Mouse (Mus musculus): ENCODE results near the gene Llph.
"Not testable (repeated sequence)": the region's sequence is repeated elsewhere in the genome, so short reads cannot be mapped to it uniquely, and the experiment has no call there.

The Llph gene

DNA sequence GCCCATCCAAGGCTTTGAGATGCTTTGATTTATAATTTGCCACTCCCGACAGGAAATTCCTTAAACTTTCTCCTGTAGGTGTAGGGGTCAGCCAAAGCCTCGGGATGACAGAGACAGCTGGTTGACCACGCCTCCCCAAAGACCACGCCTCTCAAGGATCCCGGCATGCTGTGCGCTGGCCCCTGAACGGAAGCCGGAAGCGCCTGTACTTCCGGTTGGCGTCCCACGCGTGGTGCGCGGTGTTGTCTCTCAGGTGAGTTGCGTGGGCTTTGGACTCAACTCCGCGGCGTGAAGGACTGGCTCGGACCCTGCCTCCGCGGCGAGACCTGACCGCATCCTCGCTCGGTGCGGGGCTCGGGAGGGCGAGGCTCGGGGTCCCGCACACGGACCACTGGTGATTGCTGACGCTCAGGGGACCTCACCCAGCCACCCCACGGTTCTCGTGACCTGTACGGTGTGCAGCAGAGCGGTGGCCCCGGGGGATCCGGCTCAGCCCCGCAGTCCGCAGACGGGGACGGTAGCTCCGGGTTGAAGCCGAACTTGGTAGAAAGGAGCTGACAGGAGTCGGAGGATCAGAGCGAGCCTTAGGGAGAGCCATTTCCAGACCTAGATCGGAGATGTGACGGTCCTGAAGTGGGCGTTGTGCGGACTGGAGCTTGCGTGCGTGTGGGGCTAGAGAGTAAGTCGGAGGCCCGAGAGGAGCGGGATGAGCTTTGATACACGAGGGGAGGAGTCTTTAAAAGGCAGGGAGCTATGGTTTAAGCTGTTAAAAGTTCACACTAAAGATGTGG is at the start of gene Llph:
Llph (plus strand) TSS at position 200 of the 791 bp plus-strand sequence.
- DNase-seq, result peak; percentile 84

DNA sequence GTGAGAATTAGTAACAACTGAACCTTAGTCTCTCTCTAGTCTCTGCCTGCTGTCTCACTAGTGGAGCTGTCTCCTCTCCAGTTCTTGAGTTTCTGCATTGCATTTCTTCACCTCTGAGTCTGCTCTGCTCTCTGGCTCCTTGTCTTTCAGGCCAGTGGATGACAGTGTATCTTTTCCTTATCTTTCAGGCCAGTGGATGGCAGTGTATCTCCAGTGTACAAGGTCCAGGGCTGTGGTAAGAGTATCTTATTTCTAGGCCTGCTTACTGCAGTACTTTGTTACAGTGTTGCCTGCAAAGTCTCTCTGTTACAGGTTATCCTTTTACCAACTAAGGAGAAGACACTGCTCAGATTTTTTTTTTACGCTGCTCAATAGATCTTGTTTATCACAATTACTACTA is 44.0 kb upstream of the Llph start:
- DNase-seq, result no peak

DNA sequence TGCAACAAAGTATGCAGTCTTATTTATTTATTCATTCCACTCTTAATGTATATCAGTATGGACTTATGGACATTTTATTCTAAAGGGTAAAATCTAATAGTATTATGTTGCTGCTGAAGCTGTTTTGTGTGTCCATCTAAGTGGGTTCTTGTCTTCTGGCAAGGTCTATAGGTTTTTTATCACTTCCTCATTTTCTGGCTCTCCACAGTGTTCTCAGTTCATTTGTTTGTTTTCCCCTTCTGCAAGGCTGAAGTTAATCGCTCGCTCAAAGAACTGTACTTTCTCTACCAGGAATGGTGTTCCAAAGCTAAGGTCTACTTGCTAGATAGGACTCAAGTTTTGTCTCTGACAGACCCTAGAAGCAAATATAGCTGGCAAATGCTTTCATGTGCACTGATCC is 43.5 kb upstream of the Llph start:
- DNase-seq, result no peak

- no peak for DNase-seq
Observed at GRCm38 (mm10) chr10:120188513-120188912, 38.4 kb upstream of the Llph start.

GRCm38 (mm10) chr10:120189276-120189675 is 37.6 kb upstream of the Llph start:
- no peak for DNase-seq

- DNase-seq, result no peak
Observed at GRCm38 (mm10) chr10:120189782-120190181, 37.1 kb upstream of the Llph start.

DNA sequence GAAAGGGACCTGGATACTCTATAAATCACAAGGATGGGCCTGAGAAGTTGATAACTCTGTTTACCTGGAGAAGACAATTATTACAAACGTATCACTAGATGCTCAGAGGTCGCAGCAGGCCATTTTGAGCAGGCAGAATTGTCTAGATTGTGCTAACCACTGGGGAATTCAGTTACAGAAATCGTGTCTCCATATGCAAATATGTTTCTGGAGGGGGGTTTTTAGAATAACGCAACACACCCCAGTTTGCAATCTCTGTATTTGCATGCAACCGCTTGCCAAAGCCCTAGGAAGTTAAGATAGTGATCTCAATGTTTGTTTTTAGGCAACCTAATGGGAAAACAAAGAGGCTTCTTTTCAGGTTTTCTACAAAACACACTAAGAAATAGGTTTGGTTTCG is 35.7 kb upstream of the Llph start:
- no peak for DNase-seq

DNA sequence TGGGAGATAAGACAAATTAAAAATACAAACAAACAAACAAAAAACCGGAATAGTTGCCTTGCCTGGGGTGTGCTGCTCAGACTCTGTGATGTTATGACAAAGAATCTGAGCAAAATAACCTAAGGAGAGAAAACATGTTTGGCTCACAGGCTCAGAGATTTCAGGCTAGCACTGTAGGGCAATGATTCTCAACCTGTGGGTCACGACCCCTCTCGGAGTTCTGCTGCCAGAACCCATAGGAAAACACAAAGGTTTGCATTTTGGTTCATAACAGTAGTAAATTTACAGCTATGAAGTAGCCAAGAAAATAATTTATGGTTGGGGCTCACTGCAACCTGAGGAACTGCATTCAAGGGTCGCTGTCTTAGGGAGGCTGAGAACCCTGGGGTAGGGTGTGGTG is 34.6 kb upstream of the Llph start:
- no peak for DNase-seq

GRCm38 (mm10) chr10:120193255-120193654 is 33.6 kb upstream of the Llph start:
- no peak for DNase-seq

- no peak for DNase-seq
Observed at GRCm38 (mm10) chr10:120197061-120197835, 29.6 kb upstream of the Llph start.

GRCm38 (mm10) chr10:120201131-120201921 is 25.5 kb upstream of the Llph start, which contains the start of gene Tmbim4:
Gene Tmbim4 (plus strand): TSS chr10:120201590.
- DNase-seq, result no peak

- DNase-seq, result peak; percentile 31
Observed at GRCm38 (mm10) chr10:120201961-120202402, 24.9 kb upstream of the Llph start, which contains the start of gene Irak3. Gene Irak3 (minus strand): TSS chr10:120202130.

GRCm38 (mm10) chr10:120202467-120203250 is 24.2 kb upstream of the Llph start:
- DNase-seq, result no peak

DNA sequence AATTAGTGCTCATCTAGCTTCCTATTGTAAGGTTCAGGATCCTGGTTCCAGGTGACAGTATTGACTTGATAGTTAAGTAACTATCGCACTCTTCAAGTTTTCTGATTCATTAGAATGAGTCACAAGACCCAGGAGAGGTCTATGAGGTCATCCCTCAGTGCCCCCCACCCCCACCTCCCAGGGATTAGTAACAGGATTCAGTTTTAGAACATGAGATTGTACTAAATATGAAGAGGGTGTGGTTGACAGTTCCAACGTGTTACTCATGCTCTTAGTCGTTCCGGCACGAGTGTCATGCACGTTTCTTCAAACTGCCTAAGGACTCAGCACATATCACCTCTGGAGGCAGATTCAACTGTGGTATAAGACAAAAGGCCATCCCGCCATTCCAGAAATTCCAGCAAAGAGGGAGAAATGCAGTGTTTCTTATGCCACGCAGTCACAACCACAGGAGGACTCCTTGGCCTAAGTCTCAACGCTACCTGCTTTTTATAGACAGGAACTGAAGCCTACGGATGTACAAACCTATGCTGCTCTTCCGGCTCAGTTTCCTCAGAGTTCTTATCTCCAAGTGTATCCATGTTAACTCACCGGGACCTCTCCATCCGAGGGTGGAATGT is 22.2 kb upstream of the Llph start:
- no peak for DNase-seq

DNA sequence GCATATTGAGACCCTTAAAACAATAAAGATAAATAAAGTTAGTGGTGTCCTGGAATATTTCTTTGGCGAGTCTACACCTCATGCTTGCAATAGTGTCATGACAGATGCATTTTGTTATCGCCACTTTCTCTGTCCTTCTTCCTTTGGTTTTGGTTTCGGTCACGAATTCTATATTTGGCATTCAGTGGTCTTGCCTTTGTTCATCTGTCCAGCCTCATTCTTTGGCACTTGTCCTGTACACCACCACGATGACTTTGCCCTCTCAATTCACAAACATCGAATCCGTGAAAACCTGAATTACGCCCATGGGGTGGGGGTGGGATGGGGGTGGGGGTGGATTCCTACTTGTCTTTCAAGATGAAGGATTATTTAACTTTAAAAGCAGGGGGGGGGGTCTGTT is 18.9 kb upstream of the Llph start:
- DNase-seq, result no peak

GRCm38 (mm10) chr10:120208575-120209538 is 18.0 kb upstream of the Llph start:
- peak; percentile 87 for DNase-seq

GRCm38 (mm10) chr10:120209539-120209925 is 17.3 kb upstream of the Llph start:
- no peak for DNase-seq

DNA sequence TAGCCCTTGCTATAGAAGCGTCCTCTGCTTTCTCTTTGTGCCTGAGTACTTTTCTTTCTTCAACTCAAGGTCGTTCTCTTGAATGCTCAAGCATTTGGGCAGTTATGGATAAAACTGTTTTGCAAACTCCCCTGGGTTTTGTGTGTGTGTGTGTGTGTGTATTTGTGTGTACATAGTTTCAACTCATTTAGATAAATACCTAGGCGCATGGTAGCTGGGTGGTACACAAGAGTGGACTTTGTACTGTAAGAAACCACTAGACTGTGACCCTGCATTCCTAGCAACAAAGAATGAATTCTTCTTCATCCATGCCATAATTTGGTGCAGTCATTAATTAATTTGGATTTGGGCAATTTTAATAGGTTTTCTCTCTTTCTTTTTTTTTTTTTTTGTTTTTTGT is 16.8 kb upstream of the Llph start:
- DNase-seq, result no peak

GRCm38 (mm10) chr10:120217099-120217498 is 9.8 kb upstream of the Llph start:
- not testable (repeated sequence) for DNase-seq

DNA sequence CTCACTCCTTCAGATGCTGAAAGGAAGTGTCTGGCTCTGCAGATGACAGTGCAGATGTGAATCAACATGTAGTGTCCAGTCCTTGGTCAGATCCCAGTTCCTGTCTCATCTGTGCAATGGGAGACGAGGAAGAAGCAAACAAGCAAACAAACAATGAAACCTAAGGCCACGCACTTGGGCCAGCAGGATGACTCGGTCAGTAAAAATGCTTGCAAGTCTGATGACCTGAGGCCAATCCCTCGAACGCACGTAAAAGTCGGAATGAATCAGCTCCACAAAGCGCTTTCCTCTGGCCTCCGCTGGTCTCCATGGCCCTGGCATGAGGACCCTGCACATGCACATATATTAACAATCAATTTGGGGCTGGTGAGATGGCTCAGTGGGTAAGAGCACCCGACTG is 7.9 kb upstream of the Llph start:
- DNase-seq, result no peak
